Mouse (Mus musculus) erythroid progenitor cell, adult 5-6 weeks (primary cell): ENCODE measurements around the gene Gpx3. TPM values are rescaled to one million over a fixed set of nuclear protein-coding genes. Genes with fewer than 3 reads are reported as not detected.
"Not testable (repeated sequence)": the region's sequence is repeated elsewhere in the genome, so short reads cannot be mapped to it uniquely, and the experiment has no call there.

ENCODE experiments used
- ATAC-seq: replicated peaks from 2 replicates; pipeline ENCODE4 v1.8.0; 2016; ENCODE audit warnings: moderate number of reproducible peaks, mild to moderate bottlenecking, moderate TSS enrichment, inconsistent platforms; ENCODE audit not compliant: poor library complexity, low FRiP score, severe bottlenecking
- total RNA-seq, 2 experiments: library from RNA; stranded (forward) in 1 of 2; stranded (reverse) in 1 of 2; fragments of 150-400 nt in 1 of 2; fragments of 186-747, 209-891 nt in 1 of 2; gene quantifications; 2 replicates each; pipeline versions ENCODE4 v1.2.3 to v1.2.4; 2015 to 2017; ENCODE audit warnings: low replicate concordance in 2 of 2

Gene Gpx3
- total RNA-seq, 2 experiments from 2014 or later, result 0.30 to 29.3 TPM

GRCm38 (mm10) chr11:54931405-54932093, 29.3 kb downstream of the Gpx3 start:
- no peak for ATAC-seq

DNA sequence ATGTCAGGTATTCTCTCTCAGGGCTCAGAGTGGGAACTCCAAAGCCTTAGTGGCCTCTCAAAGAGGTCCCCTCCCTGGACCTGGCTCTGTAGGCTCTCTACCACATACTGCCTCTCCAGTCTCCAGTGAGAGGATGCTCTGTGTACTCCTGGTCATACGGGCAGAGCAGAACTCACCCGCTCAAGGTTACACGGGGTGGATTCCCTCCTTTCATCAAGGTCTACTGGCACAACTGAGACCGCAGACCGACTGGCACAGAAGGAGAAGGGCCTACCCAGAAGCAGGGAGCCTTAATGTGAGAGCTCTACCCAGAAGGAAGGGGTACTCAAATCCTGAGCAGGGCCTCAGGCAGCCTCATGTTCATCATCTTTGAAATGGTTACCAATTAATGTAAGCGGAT, 30.3 kb downstream of the Gpx3 start:
- no peak for ATAC-seq

- ATAC-seq, result no peak
Observed at GRCm38 (mm10) chr11:54934198-54934597, 31.9 kb downstream of the Gpx3 start.

GRCm38 (mm10) chr11:54936035-54936770, 34.0 kb downstream of the Gpx3 start:
- ATAC-seq, result no peak

DNA sequence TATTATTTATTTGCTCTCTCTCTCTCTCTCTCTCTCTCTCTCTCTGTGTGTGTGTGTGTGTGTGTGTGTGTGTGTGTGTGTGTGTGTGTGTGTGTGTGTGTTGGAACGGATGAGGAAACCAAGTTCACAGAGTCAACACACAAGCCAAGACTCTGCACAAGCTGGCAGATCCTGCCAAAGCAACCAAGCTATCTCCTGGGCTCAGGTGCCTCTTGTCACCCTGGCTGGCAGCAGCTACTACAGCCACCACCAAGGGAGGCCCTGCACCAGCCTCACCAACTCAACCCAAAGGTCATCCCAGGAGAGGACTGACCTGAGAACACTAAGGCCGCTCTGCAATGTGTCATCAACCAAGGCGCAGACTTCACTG, 34.5 kb downstream of the Gpx3 start:
- no peak for ATAC-seq

DNA sequence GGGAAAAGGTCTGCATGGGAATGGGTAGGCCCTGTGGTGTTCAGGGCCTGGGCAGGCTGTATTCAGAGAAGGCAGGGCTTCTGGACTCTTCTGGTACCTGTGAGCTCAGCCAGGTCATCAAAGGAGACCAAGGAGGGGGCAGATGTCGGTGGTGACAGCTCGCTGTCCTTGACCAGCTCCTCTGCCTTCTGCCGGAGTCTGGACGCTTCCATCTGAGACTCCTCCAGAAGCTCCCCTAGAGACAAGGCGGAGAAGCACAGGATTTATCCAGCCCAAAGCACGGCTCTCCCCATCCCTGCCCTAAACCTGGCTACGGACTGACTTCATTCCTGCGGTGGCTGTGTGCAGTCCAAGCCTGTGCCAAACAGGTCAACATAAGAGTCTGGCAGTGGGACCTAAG, 37.2 kb downstream of the Gpx3 start:
- ATAC-seq, result no peak

DNA sequence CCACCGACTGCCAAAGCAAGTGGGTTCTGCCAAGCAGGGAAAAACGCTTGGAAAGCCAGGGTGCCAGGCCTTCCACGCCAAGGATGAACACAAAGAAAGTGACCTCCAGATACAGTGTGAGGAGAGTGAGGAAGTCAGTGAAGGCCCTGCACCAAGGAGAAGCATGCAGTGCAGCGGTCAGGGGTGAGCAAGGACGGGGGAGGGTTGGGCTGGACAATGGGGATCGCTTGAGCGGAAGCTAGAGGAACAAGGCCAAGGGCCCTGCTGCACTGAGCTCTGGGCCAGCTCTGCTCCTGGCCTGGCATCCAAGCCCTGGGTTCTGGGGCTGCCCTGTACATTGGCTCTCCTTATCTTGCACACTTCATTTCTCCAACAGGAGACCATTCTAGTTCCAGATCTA, 37.8 kb downstream of the Gpx3 start:
- no peak for ATAC-seq

DNA sequence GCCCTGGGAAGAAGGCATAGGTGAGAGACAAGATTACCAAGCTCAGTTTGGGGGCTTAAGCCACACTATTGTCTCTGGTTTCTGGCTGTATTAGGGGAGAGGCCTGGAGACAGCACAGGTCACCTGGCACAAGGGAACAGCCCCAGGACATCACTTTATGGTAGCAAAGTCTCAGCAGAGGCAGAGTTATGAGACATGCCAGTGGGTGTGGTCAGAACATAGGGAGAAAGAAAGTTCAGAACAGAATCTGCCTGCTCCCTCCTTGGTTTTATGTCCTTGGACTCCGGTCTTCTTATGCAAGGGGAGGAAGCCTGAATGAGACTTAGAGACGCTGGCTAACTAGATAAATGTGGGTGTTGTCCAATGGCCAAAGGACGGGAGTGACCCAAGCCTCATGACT, 42.4 kb downstream of the Gpx3 start:
- no peak for ATAC-seq

DNA sequence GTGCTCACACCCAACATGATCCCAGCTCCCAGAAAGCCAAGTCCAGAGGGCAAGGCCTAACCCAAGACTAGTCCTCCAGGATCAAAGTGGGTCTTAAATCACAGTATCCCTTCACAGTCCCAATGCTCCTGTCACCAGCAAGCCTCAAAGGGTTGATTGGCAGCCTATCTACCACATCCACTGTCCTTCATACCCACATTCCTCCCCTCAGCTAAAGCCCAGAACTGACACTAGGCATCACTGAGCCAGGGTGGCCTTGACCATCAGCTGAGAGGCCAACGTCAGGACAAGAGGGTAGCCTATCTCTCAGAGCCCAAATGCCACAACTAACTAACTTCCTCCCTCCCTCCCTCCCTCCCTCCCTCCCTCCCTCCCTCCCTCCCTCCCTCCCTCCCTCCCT, 47.5 kb downstream of the Gpx3 start:
- ATAC-seq, result no peak

- no peak for ATAC-seq
Observed at GRCm38 (mm10) chr11:54950684-54951083, 48.4 kb downstream of the Gpx3 start.

GRCm38 (mm10) chr11:54952651-54953050, 50.4 kb downstream of the Gpx3 start:
- no peak for ATAC-seq

- ATAC-seq, result no peak
Observed at GRCm38 (mm10) chr11:54953993-54954446, 51.8 kb downstream of the Gpx3 start.

- no peak for ATAC-seq
Observed at GRCm38 (mm10) chr11:54954716-54955115, 52.5 kb downstream of the Gpx3 start.

DNA sequence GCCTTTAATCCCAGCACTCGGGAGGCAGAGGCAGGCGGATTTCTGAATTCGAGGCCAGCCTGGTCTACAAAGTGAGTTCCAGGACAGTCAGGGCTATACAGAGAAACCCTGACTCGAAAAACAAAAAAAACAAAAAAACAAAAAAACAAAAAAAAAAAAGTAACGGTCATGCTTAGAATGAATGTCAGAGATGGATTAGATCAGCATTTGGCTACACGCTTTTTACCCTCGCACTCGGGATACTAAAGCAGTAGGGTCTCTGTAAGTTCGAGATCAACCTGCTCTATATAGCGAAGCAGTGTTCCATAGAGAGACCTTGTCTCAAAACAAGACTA, 53.1 kb downstream of the Gpx3 start:
- peak; percentile 31; the same call in 1 of the 2 replicates for ATAC-seq

- ATAC-seq, result peak; percentile 98
Observed at GRCm38 (mm10) chr11:54955735-54956480, 53.7 kb downstream of the Gpx3 start.

DNA sequence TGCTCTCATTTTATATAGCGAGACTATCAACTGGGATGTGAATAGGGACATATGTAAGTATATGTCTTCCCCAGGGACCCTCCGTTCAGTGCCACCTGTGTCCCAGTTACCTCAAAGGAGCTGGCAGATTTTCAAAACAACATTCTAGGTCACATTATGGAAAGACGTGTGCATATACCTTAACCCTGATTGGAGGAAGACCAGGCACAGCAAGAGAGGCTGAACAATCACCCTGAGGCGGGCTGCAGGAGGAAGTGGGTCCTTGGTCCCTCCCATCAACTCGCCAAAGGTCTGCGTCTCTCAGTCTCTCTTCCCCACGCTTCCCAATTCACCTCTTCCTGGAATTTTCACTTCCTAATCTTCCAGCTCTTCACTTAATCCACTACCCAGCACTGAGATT, 54.7 kb downstream of the Gpx3 start:
- no peak for ATAC-seq

DNA sequence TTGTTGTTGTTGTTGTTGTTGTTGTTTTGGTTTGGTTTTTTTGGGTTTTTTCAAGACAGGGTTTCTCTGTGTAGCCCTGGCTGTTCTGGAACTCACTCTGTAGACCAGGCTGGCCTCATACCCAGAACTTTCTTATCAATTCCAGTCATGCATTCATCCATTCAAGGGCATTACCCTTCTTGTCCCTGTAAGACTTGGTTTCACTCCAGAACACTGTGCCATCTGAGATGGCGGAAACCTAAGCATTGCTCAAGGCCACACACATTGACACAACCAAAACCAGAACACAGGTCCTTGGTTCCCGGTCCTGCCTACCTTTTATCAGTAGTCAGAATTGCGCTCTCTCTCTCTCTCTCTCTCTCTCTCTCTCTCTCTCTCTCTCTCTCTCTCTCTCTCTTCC, 55.5 kb downstream of the Gpx3 start:
- ATAC-seq, result not testable (repeated sequence)

DNA sequence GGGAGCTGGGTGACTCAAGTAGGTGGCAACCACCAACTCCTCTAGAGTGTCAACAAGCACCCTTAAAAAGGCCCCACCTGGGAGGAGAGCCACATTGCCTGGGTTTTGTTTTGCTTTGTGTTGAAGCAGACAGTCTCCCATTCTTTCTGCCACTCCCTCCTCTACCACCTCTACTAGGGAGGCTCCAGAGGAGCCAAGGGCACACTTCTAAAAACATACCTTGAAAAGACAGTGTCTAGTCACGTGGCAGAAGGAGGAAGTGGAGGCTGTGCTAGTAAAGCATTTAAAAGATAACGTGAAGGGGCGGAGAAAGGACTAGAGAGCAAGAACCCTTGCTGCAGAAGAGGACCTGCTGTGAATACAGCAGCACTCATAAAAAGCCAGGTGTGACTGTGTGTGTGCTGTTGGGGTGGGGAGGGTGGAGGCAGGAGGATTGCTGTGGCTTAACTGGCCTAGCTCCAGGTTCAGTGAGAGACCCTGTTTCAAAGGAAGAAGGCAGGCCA, 56.4 kb downstream of the Gpx3 start:
- ATAC-seq, result no peak
